Mouse (Mus musculus) adipocyte (in vitro differentiated cells): ENCODE measurements at regions not wholly inside any gene's neighbourhood (a gene's known extent, or its start where the extent isn't known, plus 50 kb on each side); places are given as distances from the start of the nearest gene placed in this dataset.
A peak's percentile ranks its signal among the peaks of the same experiment; 100 is the strongest.

Experiments
- DNase-seq: peaks from one replicate; pipeline ENCODE4 v3.0.0-alpha.2; 2016; ENCODE audit warnings: low spot score

- peak; percentile 5 for DNase-seq
Measured at GRCm38 (mm10) chr12:18795776-18796175, 281.5 kb downstream of the 5730507C01Rik start.
